Mouse (Mus musculus): ENCODE measurements around the gene Fau. TPM values are rescaled to one million over a fixed set of nuclear protein-coding genes. Genes with fewer than 3 reads are reported as not detected.
A peak's percentile ranks its signal among the peaks of the same experiment; 100 is the strongest.
"Not testable (repeated sequence)": the region's sequence is repeated elsewhere in the genome, so short reads cannot be mapped to it uniquely, and the experiment has no call there.

The Fau gene
- polyA plus RNA-seq, 1 experiment: 701 TPM

DNA sequence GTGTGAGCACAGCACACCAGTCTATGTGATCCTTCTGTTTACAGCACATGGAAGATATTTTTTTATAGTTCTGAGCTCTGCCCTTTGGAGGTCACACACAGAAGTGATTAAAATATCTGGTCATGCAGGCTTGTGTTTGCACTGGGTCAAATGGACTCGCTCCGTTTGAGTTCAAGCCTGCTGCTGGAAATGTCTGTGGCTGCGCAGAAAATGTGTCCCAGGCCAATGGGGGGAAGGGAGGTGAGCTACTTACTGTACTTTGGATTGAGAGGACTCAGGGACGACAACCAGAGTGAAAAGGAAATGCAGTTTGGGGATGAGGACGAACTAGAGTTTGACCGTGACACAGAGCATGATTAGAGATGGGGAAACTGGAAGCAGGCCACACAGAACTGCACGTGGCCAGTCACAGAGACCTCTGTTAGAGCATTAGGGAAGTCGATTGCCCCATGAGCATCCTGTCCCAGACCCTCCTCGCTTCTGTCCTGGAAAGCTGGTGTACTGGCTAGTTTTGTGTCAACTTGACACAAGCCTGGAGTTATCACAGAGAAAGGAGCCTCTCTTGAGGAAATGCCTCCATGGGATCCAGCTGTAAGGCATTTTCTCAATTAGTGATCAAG, 21.6 kb upstream of the Fau start:
- no peaks in the 10 kb centered on the region for H3K4me1 ChIP-seq (ENCODE audit: control insufficient read depth, insufficient read depth, insufficient read length, low read length)
- no peak overlapping the region for H3K27ac ChIP-seq (replicated peaks; ENCODE audit: low read depth, low read length)
- no peak overlapping the region for H3K4me3 ChIP-seq (ENCODE audit: insufficient read depth, low read depth, low read length)

DNA sequence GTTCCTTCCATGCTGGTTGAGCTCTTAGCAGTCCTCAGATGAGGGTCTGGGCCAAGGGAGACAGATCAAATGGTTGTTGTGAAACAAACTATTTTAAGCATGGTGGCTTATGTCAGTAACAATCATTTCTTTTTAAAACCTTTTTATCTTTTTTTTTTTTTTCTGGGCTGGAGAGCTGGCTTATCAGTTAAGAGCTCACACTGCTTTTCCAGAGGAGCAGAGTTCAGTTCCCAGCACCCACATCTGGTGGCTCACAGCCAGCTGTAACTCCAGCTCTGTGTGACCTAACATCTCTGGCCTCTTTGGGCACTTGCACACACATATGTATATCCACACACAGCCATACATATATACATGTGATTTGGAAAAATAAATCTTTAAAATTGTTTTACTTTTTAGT, 19.9 kb upstream of the Fau start:
- Histone ChIP-seq H3K4me1 (ENCODE audit: control insufficient read depth, insufficient read depth, insufficient read length, low read length) (no peaks in the 10 kb centered on the region), H3K4me3 (ENCODE audit: insufficient read depth, low read depth, low read length) (no peak overlapping the region), H3K27ac (replicated peaks; ENCODE audit: low read depth, low read length) (no peak overlapping the region)

DNA sequence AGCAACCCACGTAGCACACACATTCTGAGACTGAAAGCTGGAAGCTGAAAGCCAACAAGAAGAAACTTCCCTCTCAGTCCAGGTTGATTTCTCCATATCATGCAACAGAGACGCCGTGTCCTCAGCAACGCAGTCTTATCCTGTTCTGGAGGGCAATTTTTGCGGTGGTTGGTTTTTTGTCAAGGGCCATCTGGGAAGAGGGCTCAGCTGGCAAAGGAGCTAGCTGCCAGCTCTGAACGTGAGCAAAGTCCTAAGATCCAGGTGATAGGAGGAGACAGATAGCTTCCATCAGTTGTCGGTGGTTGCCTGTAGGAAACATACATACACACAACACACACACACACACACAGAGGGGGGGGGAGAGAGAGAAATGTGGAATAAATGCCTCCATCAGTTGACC, 19.3 kb upstream of the Fau start:
- H3K4me3 ChIP-seq (ENCODE audit: insufficient read depth, low read depth, low read length): no peak overlapping the region

DNA sequence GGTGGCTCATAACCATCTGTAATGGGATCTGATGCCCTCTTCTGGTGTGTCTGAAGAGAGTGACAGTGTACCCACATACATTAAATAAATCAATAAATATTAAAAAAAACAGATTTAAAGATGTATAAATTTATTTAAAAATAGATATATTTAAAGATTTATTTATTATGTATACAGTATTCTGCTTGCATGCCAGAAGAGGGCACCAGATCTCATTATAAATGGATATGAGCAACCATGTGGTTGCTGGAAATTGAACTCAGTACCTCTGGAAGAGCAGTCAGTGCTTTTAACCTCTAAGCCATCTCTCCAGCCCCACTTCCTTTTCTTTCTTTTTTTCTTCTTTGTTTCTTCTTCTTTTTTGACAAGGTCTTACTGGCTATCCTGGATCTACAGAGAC, 17.6 kb upstream of the Fau start:
- Histone ChIP-seq H3K4me1 (ENCODE audit: control insufficient read depth, insufficient read depth, insufficient read length, low read length) (no peaks in the 10 kb centered on the region), H3K27ac (replicated peaks; ENCODE audit: low read depth, low read length) (no peak overlapping the region), H3K4me3 (ENCODE audit: insufficient read depth, low read depth, low read length) (no peak overlapping the region)

More for the DNA sequence above, 19.3 kb upstream of the Fau start:
- no peaks in the 10 kb centered on the region for H3K4me1 ChIP-seq (ENCODE audit: control insufficient read depth, insufficient read depth, insufficient read length, low read length)
- H3K27ac ChIP-seq (replicated peaks; ENCODE audit: low read depth, low read length): no peak overlapping the region

DNA sequence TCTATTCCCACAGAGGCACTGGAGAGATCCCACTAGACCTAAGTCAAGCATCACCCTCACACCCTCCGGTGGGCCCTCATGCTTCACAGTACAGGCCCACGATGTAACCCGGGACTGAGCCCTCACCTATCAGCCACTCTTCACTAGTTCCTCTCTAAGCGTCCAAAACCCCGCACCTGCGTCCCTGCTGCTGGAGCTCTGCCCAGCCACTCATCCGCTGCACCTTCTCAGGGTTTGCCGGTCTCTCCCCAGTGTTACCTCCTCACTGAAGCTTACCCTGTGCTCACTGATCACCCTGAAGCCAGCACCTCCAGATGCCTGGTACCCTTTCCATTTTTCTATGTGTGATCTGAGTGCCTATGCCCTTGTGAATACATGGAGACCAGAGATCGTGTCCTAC, 15.4 kb upstream of the Fau start:
- no peaks in the 10 kb centered on the region for H3K4me1 ChIP-seq (ENCODE audit: control insufficient read depth, insufficient read depth, insufficient read length, low read length)
- H3K4me3 ChIP-seq (ENCODE audit: insufficient read depth, low read depth, low read length): no peak overlapping the region
- no peak overlapping the region for H3K27ac ChIP-seq (replicated peaks; ENCODE audit: low read depth, low read length)

DNA sequence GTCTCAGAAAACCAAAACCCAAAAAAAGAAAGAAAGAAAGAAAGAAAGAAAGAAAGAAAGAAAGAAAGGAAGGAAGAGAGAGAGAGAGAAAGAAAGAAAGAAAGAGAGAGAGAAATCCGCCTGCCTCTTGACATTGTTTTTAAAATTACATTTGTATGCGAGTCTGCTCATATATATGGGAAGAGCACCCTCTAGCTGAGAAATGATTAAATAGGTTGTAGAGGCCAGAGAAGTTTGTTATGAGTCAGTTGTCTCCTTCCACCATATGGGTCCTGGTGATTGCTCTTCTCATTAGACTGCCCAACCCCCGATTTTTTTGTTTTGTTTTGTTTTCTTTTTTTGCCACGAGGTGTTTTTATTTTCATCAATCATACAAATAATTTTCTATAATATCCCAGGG, 13.5 kb upstream of the Fau start:
- H3K4me1 ChIP-seq (ENCODE audit: control insufficient read depth, insufficient read depth, insufficient read length, low read length); H3K27ac ChIP-seq (replicated peaks; ENCODE audit: low read depth, low read length); H3K4me3 ChIP-seq (ENCODE audit: insufficient read depth, low read depth, low read length): not testable (repeated sequence)

DNA sequence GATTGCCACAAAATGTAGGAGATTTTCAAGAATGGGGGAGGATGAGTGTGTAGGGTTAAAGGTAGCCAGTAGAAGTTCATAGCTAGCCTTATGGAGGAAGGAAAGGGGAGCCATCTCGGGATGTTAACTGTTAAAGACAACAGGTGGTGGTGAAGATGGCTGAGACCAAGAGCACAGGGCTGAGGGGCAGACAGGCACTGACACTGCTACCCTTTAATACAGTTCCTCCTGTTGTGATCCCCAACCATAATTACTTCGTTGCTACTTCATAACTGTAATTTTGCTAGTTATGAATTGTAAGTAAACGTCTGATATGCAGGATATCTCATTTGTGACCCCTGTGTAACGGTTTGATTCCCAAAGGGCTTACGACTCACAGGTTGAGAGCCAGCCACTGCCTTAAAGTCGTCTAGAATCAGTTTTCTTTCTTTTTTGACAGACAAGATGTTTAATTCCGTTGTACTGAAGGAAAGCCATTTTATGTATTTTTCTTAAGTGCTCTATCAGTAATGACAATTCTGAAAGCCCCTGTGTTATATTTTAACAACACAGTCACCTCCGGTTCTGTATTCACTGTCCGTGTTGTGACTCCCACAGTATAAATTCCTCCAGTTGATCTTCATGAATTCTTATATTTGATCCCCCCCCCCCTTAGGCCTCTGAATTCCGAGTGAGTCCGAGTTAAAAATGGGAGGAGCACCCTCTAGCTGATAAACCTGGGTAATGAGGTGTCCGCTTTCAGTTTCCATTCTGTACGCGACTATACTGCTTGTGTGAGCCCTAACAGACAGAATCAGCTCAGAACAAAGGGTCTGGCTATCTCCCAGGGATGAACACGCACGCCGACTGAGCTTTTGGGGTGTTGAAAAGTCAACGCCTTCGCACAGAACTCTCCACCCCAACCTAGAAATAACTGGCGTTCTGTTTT, 12.0 kb upstream of the Fau start:
- Histone ChIP-seq H3K4me3 (ENCODE audit: insufficient read depth, low read depth, low read length) (peak overlapping the region; percentile 73), H3K4me1 (ENCODE audit: control insufficient read depth, insufficient read depth, insufficient read length, low read length) (peaks cover 3% of the 10 kb centered on the region; the same call in 1 of the 2 replicates), H3K27ac (replicated peaks; ENCODE audit: low read depth, low read length) (peak overlapping the region; percentile 85)

DNA sequence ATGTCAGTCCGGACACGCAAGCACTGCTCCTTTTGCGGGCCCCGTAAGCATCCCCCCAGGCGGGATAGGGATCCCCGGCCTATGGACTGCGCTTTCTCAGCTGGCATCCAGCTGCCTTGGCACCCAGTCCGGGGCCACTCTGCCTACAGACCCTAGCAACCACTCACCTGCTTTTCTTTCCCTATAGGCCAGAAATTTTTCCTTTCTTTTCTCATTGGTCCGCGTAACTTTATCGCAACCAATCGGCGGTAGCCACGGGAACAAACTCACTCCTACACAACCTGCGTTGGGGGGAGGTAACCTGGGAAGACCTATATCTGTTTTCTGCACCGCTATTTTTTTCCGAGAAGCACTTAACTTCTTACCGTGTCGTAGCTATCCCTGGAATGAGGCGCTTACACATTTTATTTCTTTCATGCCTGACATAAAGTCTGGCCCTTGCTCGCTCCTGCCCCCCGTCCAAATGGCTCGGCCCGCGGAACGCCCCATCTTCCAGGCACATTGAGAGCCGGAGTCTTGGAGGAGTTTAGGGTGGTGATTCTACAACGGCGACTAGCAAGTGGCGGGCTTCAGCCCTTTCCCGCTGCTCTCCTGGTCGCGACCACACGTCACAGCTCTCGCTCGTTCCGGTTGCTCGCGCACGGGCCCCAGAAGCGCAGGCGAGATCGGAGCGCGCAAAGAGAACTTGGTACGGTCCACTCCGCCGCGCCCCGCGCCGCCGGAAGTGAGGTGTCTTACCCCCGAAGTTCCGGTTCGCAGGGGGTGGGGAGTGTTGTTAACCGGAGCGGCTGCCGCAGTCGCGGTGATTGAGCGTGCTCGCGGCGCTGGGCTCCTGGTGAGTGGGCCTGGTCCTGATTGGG, 11.1 kb upstream of the Fau start, which contains the start of gene Syvn1:
Gene Syvn1, plus strand, starts transcription at position 283 of the 860 bp plus-strand sequence.
- Histone ChIP-seq H3K4me3 (ENCODE audit: insufficient read depth, low read depth, low read length) (peak within 1 kb of the TSS; percentile 73), H3K4me1 (ENCODE audit: control insufficient read depth, insufficient read depth, insufficient read length, low read length) (peaks cover 3% of the 10 kb centered on the region; the same call in 1 of the 2 replicates)

DNA sequence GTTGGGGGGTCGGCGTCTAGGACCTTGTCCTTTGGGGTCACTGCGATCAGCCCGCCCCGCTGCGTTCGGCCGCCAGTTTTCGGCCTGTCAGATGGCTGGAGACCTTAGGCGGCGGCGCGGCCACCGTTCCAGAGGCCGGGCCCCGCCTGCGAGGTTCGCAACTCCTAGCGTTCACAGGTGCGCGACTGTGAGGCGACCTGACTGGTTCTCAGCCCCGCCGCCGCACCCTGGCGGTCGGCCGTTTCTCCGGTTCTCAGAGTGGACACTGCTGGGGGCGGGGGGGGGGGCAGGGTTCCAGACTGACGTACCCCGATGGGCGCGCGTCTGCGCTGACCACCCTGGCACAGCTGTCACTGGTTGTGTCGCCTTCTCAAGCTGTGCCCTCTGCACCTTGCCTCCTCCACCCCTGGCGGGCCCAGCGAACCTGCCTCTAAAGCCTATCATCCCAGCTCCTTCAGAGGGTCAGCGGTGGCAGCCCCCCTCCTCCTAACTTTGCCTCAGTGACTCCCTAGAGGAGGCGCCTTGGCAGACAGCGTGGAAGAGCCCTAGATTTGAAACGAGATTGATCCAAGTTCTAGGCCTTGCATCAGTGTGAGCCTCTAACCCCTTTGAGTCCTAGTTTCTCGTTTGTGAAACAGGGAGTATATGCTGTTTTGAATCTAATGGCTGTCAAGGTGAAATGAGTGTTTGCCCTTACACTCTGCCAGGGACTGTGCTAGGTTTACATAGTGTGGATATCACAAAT, 10.3 kb upstream of the Fau start:
- peak overlapping the region; percentile 73 for H3K4me3 ChIP-seq (ENCODE audit: insufficient read depth, low read depth, low read length)
- peak overlapping the region; percentile 71 for H3K27ac ChIP-seq (replicated peaks; ENCODE audit: low read depth, low read length)
- peaks cover 3% of the 10 kb centered on the region; the same call in 1 of the 2 replicates for H3K4me1 ChIP-seq (ENCODE audit: control insufficient read depth, insufficient read depth, insufficient read length, low read length)

More for the DNA sequence above, 11.1 kb upstream of the Fau start, which contains the start of gene Syvn1:
- H3K27ac ChIP-seq (replicated peaks; ENCODE audit: low read depth, low read length): peak within 1 kb of the TSS; percentile 96

DNA sequence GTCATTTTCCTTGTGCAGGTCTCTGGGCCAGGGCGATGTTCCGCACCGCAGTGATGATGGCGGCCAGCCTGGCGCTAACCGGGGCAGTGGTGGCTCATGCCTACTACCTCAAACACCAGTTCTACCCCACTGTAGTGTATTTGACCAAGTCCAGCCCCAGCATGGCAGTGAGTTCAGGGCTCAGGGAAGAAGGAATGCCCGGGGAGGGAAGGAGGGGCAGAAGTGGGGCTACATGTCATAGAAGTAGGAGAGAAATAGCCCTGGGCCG, 9.8 kb upstream of the Fau start:
- Histone ChIP-seq H3K27ac (replicated peaks; ENCODE audit: low read depth, low read length) (no peak overlapping the region), H3K4me1 (ENCODE audit: control insufficient read depth, insufficient read depth, insufficient read length, low read length) (peaks cover 3% of the 10 kb centered on the region; the same call in 1 of the 2 replicates), H3K4me3 (ENCODE audit: insufficient read depth, low read depth, low read length) (peak overlapping the region; percentile 73)

DNA sequence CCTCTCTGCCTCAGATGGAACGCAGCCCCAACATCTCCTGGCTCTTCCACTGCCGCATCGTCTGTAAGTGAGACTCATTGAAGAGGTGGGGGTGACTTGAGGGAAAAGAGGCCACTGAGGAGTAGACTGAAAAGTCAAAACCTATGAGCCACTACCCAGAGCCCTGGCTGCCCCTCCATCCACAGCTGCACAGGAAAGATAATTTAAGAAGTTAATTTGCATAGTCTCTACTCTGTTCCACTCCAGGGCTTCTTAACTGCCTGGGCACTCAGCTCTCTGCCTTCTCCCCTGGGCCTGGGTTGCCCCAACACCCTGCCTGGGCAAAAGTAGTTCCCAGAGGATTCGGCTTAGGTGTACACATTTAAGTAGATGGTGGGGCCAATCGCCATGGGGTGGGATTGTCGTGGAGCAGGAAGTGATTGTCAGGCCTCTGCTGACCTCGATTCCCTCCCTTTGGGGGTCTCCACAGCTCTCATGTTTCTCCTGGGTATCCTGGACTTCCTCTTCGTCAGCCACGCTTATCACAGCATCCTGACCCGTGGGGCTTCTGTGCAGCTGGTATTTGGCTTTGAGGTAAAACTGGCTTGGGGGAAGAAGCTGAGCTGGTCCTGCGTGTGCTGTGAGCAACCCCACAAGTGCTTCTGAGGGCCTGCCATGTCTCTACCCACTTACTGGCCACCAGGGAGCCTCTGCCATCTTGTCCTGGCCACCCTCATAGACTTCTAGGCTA, 8.8 kb upstream of the Fau start:
- H3K4me3 ChIP-seq (ENCODE audit: insufficient read depth, low read depth, low read length): no peak overlapping the region
- peaks cover 3% of the 10 kb centered on the region; the same call in 1 of the 2 replicates for H3K4me1 ChIP-seq (ENCODE audit: control insufficient read depth, insufficient read depth, insufficient read length, low read length)
- no peak overlapping the region for H3K27ac ChIP-seq (replicated peaks; ENCODE audit: low read depth, low read length)

DNA sequence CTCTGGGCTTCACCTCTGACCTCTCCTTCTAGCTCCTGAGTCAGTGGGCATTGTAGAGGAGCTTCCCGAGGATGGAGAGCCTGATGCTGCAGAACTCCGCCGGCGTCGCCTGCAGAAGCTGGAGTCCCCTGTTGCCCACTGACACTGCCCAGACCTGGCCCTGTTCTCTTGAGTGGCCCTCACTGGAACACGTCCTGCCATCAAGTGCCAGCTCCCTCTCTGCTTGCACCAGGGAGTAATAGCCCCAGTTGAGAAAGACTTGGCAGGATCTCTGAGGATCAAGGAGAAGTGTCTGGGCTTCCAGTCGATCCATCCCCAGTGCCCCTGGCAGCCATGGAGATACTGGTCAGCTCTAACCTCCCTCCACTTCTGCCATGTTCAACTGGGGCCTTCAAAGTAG, 5.1 kb upstream of the Fau start:
- no peak overlapping the region for H3K27ac ChIP-seq (replicated peaks; ENCODE audit: low read depth, low read length)

DNA sequence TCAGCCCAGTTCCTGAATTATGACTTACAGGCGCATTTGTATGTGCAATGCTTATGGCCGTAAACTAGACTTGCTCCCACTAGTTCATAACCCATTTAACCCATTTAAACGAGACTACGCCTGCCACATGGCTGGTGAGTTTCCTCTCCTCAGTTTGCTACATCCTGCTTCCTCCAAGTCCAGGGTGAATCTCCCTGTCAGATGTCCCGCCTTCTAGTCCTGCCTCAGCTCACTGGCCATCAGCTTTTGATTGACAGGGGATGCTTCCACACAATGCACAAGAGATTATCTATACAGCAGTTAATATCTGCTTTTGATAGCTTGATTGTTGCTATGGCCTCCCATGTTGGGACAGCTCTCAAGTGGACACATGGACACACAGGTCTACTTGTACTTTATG, 3.3 kb upstream of the Fau start:
- Histone ChIP-seq H3K4me1 (ENCODE audit: control insufficient read depth, insufficient read depth, insufficient read length, low read length) (no peaks in the 10 kb centered on the region; the same call in 1 of the 2 replicates), H3K4me3 (ENCODE audit: insufficient read depth, low read depth, low read length) (no peak overlapping the region), H3K27ac (replicated peaks; ENCODE audit: low read depth, low read length) (no peak overlapping the region)

More for the DNA sequence above, 5.1 kb upstream of the Fau start:
- peaks cover 3% of the 10 kb centered on the region; the same call in 1 of the 2 replicates for H3K4me1 ChIP-seq (ENCODE audit: control insufficient read depth, insufficient read depth, insufficient read length, low read length)
- no peak overlapping the region for H3K4me3 ChIP-seq (ENCODE audit: insufficient read depth, low read depth, low read length)

DNA sequence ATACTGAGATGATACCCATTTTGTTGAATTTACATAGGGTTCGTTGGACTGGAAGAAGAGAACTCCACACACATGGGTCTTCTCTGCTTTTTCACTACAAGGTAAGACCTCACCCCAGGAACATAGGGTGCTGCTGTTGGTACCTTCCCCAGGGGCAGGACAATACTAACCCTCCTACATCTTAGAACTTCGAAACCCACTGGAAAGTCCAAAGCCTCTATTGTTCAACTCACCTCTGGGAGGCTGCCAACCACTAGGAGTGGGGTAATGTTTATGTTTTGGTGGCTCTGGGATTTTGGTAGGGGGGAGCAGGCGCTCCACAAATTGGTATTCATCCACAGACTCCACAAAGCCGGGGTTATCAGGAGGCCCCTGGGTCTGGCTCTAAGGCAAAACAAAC, 948 bp upstream of the Fau start:
- Histone ChIP-seq H3K4me3 (ENCODE audit: insufficient read depth, low read depth, low read length) (peak overlapping the region; percentile 84), H3K4me1 (ENCODE audit: control insufficient read depth, insufficient read depth, insufficient read length, low read length) (no peaks in the 10 kb centered on the region; the same call in none of the 2 replicates), H3K27ac (replicated peaks; ENCODE audit: low read depth, low read length) (no peak overlapping the region)
